Mouse (Mus musculus) heart, postnatal 14 days (tissue): ENCODE data around the gene Pin1rt1. TPM values are rescaled to one million over a fixed set of nuclear protein-coding genes. Genes with fewer than 3 reads are reported as not detected.

Experiments
- DNase-seq, 2 experiments: peaks; one replicate each; pipeline ENCODE4 v3.0.0; 2021 to 2022
- intact Hi-C: fragments of 180-260 bp; cut with DNase I; formaldehyde crosslinking; loops from one replicate; pipeline ENCODE4 v1.15.1; 2025
- long read RNA-seq, 2 experiments: library from polyadenylated mRNA; stranded (forward); transcript quantifications; one replicate each; pipeline ENCODE4 v2.0.0; 2021
- total RNA-seq, 2 experiments: library from RNA; stranded (reverse); gene quantifications; 2 replicates each; pipeline ENCODE4 v1.2.3; 2021

Pin1rt1 gene
- not detected for total RNA-seq
- long read RNA-seq, experiment 1: 0 reads
- long read RNA-seq, experiment 2: 0 reads

DNA sequence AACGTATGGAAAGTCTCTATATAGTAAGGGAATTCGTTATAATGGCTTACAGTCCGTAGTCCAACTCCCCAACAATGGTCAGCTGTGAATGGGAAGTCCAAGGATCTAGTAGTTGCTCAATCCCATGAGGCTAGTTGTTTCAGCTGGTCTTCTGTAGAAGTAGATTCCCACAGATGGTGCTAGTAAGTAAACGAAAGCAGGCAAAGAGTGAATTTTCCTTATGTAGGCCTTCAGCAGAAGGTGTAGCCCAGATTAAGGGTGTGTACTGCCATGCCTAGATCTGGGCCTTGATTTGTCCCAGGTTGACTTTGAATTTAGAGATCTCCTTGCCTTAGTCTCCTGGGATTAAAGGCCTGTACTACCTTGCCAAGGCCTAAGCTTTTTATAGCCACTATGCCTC is at the start of gene Pin1rt1:
Pin1rt1 (minus strand) TSS at position 101 of the 400 bp plus-strand sequence.
- no peak for DNase-seq
- intact Hi-C loops: no loop called here

DNA sequence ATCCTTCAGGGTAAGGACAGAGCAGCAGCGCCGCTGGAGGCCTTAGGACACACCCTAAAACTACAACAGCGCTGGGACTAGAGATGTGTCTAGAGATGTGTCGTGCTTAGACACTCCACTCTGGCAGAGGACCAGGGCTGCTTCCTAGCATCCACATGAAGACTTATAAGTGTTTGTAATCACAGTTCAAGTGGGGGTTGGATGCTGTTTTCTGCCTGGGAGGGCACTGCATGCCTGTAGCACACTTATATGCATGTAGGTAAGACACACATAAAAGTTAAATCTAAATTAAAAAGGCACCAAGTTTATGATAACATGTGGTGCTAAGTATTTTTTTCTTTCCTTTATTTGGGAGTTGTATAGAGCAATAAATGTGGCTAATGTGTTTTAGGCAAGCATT is 47.8 kb upstream of the Pin1rt1 start:
- intact Hi-C loops: no loop called here
- DNase-seq: no peak

DNA sequence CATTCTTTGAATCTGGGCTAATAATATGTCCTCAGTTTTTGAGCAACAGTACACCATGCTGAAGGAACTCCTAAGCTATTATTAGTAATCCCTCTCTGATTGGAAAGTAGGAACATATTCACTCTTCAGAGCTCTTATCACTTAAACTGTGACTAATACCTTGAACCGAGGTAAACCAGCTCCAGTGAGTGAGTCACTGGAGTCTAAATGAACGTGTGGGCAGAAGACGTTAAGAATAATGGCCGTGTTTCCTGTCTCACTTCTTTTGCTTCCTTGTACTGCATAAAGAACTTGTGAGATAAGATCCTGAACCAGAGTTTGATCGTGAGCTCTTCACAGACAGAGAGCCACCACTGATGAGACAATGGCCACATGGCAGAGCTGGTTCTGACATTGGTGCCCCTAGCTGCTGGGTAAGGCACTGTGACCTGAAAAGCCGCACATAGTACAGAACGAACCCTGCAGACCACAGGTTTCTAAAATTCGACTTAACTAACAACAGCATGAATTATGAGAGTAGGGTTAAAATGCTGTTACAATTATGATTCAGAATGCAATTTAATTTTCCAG is 47.0 kb upstream of the Pin1rt1 start:
- intact Hi-C loops: no loop called here
- DNase-seq: no peak

DNA sequence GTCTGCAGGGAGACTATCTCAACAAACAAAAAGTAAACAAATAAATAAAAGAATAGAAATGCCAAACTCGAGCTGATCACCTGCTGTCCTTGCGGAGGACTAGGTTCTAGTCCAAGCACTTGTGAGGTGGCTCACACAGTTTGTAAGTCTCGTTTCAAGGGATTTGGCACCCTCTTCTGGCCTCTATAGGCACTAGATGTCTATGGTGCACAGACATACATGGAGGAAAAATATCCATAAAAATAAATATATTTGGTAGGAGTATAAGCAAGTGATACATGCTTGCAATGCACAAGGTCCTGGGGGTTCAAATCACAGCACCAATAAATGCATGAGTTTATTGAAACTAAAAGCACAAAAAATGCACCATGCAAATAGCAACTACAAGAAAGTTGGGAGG is 34.4 kb upstream of the Pin1rt1 start:
- intact Hi-C loops: loop anchor here (2.0 kb wide), 1 partner anchor 64 kb away; no protein-coding TSS in a partner anchor
- peak in 1 of 2 experiments; percentile 17 for DNase-seq

DNA sequence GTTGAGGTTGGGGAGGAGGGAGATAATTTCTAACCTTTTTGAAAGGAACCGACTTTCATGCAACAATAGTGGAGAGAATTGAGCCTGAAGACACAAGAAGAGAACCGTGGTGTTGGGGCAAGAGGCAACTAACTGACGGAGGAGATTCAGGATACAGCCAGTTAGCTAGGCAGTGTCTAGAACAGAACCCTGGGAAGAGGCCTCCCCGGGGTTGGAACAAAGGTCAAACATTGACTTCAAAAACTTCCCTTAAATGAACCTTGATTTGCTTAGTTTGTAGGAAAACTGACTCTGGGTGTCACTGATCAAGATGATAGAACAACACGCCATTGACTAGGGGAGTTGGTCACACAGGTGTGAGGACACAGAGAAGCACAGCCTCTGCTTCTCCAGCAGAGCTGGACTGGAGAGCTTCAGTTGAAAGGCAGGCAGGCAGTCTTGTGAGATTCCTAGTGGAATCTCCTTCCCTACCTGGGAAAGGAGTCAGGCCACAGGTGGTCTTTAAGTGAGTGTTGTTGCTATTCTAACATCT is 32.5 kb upstream of the Pin1rt1 start:
- intact Hi-C loops: no loop called here
- no peak for DNase-seq

DNA sequence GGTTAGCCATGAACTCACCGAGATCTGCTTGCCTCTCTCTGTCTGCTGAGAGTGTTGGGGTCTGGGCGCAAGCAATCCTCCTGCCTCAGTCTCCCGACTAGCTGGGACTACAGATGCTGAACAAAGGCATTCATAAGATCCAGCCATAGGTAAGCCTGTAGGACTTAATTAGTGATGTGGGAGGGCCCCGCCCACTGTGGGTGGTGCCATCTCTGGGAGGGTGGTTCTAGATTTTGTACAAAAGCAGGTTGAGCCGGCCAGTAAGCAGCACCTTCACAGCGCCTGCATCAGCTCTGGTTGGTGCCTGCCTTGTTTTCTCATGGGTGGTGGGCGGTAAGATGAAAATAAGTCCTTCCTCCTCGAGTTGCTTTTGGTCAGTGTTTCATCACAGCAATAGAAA is 30.1 kb upstream of the Pin1rt1 start:
- no peak for DNase-seq
- intact Hi-C loops: no loop called here

DNA sequence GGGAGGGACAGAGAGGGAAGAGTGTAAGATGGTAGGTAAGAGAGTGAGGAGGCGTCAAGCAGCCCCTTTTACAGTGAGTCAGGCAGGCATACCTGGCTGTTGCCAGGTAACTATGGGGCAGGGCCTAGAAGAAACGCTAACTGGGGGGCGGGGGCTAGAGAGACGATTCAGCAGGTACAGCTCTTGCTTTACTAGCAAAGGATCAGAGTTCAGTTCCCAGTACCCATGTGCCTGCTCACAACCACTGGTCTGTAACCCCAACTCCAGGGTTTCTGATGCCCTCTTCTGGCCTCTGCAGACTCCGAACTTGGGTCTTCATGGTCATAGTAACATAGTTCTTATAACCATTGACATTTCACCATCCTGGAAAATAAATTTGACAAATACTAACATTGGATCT is 27.8 kb upstream of the Pin1rt1 start:
- DNase-seq: no peak
- intact Hi-C loops: no loop called here

DNA sequence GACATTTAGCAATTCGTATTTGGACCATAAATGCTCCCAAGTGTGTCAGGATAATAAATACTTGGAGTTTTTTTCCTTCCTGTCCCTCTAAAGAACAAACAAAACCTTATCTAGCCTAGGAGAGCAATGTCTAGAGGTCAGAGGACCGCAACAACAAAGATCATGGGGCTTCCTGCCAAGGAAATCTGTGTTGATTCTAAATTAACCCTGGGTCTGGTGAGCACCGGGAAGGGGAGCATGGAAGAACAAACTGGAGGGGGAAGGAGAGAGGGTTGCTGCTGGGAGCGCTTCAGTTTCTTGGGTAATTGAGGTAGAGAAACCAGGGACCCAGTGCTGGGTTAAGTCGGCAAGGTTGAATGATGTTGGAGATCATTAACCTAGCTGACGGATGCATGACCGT is 27.0 kb upstream of the Pin1rt1 start:
- intact Hi-C loops: no loop called here
- DNase-seq: no peak

DNA sequence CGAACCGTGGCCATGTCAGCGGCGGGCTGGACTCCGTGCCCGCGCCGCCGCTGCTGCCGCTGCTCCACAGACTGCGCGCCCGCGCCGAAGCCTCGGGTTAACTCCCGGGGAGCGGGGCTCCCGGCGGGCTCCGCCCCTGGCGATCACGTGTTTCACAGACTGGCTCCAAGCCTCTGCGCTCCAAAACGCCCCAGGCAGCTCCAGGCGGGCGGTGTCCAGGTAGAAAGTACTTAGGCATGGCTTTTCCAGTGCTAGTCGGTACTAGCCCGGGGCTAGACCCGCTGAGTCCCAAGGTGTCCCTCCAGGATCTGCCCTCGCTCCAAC is 26.5 kb upstream of the Pin1rt1 start, which contains the start of gene Depdc7:
Depdc7 (minus strand) TSS at position 138 of the 324 bp plus-strand sequence.
- intact Hi-C loops: no loop called here

DNA sequence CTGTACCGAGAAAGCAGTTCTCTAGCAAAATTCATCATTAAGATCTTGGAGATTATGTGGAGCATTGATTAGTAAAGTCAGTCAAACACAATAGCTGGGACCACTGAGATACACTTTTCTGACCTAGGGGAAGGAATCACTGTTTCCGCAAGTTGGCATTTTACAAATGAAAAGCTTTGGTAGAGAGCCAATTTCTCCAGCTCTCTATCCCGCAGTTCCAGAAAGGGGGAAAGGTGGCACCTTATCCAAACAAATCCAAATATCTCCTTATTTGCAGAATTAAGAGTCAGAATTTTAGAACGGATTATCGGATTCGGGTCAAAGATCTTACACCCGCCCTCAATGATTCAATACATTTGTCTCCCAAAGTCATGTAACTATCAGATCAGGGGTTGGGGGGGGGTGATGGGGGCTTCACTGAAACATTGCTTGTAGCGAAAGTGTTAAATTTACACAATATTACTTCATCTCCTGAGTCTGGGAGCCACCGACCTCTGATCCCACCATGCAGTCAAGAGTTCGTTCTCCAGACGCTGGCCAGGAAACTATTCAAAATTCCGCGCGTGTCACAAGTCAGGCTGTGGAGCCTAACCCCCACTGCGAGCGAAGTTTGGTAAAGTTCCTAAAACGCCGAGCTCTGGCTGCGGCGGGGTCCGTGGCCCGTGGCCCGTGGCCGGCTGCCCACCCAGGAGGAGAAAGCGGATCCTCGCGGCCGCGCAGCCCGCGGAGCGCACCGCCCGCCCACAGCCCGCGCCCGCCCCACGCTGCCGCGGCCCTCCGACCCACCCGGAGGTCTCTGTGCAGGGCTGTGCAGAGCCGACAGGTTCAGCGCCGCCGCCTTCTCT is 25.9 kb upstream of the Pin1rt1 start:
- DNase-seq: no peak
- intact Hi-C loops: no loop called here

More for the DNA sequence above, 26.5 kb upstream of the Pin1rt1 start, which contains the start of gene Depdc7:
- peak; percentile 91 to 94 for DNase-seq

DNA sequence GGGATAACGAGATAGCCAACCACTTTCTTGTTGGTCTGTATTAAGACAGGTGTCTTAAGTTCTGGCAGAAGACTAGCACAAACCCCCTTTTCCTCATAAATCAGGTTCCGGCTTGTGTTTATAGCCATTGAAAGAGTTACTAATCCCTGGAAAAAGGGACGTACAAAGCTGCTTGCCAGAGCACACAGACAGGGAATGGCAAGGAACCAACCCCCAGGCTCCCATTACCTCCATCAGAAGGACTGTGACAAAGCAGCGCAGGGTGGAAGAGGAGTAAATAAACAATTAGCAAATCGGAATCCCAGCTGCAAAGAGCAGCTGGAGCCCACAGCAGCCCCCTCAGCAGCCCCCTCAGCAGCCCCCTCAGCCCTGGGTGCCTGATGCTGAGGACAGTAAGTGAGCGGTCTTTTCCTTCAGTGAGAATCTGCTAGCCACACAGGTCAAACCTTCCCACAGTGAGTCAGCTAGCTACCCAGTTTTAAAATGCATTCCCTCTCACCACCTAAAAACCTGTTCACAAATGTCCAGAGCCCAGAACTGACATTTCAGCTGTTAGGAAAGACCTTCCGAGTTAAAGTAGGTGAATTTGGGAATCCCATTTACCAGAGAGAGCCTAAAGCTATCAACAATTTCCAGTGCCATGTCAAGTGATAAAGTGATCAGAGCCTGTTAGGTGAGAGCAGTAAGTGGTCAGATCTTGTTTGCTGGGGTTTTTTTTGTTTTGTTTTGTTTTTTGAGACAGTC is 25.0 kb upstream of the Pin1rt1 start:
- intact Hi-C loops: no loop called here

DNA sequence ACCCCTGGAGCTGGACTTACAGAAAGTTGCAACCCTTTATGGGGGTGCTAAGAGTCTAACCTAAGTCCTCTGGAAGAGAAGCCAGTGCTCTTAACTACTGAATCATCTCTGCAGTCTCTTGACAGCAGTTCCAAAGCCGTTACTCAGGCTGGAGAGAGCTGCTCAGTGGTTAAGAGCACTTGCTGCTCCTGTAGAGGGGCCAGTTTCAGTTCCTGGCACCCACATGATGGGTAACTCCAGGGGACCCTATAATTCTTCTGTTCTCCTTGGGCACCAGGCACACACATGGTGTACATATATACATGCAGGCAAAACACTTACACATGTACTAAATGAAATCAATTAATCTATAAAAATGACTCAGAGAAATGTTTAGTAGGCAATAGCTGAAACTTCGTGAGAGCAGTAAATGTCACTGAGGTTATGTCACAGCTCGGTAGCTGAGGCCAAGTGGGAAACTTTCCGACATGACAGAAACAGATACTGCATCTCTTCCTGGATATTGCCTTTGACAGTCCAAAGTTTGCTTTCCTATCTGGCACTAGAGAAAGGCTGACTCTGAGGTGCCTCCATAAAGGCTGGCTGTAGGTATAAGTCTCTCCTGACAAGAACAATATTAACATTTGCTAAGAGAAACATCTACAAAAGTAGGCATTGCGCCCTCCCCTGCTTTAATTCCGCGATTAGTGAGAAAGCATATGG is 24.2 kb upstream of the Pin1rt1 start:
- DNase-seq: no peak
- intact Hi-C loops: no loop called here

More for the DNA sequence above, 25.0 kb upstream of the Pin1rt1 start:
- DNase-seq: no peak

DNA sequence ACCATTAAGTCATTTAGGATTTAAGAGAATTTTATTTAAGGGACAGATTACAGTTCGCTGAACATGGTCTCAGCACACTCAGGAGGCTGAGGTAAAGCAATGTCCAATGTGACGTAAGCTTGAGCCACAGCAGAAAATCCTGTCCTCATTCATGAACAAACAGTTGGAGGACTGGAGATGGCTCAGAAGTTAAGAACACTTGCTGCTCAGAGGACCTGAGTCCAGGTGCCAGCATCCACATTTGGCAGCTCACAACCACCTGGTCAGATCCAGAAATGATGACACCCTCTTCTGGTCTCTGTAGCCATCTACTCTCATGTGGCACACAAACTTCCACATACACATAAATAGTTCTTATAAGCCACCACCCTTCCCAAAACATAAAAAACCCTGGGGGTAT is 23.5 kb upstream of the Pin1rt1 start:
- intact Hi-C loops: no loop called here
- DNase-seq: no peak

DNA sequence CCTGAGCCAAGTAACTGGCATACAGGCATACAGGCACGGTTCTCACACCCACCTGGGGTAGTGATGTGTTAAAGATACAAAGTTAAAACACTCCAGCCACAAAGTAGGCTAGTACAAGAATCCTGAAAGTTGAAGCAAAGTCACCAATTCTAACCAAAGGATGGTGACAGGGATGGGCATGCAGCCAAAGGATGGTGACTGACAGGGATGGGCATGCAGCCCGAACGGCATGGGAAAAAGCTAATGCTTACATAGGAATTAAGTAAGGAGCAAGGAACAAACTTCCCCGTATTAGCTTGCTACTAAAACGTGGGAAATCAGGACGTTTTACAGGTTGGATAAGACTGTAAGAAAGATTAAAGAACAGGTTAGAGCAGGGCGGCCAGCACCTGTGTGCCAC is 20.1 kb upstream of the Pin1rt1 start:
- intact Hi-C loops: no loop called here
- no peak for DNase-seq

DNA sequence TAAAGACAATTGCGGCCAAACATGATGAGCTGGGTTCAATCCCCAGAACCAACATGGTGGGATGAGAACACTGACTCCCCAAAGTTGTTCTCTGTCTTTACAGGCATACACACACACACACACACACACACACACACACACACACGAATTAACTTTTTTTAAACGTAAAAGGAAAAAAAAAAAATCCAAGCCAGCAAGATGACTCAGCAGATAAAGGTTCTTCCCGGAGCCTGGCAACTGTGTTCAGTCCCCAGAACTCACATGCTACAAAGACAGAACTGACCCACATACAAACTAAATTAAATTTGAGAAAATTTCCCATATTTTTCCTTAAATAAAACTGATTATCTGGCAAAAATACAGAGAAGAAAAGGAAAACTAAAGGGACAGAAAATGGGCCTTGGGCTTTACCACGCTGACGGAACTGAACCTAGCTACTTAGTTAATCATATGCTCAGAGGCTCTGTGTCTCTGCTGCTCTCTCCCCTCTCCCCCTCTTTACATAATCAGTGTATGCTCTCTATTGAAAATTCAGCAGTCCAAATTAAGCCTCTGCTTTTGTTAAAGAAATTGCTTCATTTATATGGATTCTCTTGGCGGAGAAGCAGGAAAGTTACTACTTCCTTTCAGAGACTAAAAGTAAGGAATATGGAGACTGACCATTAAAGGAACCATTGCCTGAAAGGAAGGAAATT is 16.5 kb upstream of the Pin1rt1 start:
- intact Hi-C loops: no loop called here
- DNase-seq: no peak

DNA sequence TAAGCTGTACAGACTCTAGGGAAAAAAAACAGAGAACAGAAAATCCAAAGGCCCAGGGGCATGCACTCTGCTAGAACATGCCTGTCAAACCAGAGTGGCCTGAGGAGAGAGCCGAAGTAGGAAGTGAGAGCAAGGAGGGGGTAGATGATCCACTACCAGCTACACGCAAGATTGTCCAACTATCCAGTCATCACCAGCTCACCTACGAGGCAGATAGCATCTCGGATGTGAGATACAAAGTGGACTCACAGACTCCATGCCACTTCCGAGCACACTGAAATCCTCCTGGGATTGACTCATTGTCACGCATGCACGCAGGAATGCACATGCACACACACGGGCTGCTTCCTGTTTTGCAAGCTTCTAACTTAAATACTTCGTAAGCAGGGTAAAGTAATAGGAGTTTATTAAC is 15.9 kb upstream of the Pin1rt1 start:
- intact Hi-C loops: no loop called here
- no peak for DNase-seq

DNA sequence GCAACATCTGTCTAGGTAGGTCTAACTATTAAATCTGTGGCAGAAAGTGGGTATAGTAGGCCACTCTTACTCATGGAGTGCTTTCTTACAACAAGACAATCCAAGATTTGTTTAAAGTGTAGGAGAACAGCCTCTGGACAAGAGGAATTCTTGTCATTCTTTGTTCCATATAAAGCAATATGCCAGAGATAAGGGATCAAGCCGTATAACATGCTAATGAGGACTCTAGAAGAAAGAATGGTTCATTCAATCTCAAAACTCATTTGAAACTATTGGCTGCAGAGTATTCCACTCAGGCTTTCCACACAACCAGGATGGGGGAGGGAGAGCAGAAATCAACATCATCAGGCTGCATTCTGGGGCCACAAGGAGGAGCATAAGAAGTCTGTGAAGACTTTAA is 11.2 kb upstream of the Pin1rt1 start:
- intact Hi-C loops: no loop called here
- no peak for DNase-seq

DNA sequence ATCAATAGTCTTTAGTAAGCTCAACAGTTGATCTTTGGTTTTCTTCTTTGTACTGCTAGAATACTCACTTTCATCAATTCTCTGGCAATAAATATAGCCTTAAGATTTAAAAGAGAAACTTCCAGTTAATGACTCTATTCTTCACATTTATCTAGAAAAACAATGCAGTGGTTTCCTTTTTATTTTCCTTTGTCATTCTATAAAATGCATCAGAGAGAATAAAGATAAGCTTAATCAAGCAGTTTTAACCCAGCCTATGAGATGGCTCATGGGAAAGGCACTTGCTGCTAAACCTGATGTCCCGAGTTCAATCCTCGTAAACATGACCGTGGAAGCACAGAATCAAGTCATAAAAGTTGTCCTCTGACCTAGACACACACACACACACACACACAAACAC is 5.8 kb upstream of the Pin1rt1 start:
- intact Hi-C loops: no loop called here

DNA sequence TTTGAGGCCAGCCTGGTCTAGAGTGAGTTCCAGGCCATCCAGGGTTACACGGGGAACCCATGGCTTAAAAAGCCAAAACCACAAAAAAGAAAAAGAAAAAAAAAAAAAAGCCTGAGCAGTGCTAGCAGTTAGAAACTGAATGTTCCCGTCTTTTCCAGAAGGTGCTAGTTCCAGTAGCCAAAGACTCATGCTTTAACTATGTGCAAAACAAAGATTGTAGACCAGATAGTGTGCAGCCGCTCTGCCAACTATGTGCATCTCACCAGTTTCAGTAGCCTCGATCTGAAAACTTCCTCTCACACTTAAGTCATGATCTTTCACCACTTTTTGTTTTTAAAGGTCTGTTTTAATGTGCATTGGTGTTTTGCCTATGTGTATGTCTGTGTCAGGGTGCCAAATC is 1.6 kb upstream of the Pin1rt1 start:
- no peak for DNase-seq
- intact Hi-C loops: no loop called here

More for the DNA sequence above, 5.8 kb upstream of the Pin1rt1 start:
- DNase-seq: no peak

DNA sequence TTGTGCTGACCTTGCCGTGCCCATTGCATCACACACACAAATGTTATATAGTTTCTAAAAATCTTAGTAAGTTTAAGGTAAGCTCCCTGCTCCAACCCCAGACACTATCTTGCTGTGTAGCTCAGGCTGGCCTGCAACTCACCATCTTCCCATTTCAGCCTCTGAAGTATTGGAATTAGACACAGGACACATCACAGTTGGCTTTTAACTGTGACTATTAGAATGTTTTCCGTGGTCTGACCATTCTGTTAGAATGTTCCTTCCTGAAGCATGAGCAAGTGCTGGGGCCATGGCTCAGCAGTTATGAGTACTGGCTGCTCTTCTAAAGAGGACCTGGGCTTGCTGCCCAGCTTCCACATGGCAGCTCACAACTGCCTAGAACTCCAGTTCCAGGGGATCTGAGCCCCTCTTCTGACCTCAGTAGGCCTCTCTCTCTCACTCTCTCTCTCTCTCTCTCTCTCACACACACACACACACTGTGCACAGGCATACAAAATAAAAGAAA is 1.1 kb upstream of the Pin1rt1 start:
- intact Hi-C loops: no loop called here
- peak; percentile 20 to 28 for DNase-seq
